Mouse (Mus musculus): ENCODE measurements around the gene Ctnna3.
"Not testable (repeated sequence)": the region's sequence is repeated elsewhere in the genome, so short reads cannot be mapped to it uniquely, and the experiment has no call there.

Ctnna3 gene

DNA sequence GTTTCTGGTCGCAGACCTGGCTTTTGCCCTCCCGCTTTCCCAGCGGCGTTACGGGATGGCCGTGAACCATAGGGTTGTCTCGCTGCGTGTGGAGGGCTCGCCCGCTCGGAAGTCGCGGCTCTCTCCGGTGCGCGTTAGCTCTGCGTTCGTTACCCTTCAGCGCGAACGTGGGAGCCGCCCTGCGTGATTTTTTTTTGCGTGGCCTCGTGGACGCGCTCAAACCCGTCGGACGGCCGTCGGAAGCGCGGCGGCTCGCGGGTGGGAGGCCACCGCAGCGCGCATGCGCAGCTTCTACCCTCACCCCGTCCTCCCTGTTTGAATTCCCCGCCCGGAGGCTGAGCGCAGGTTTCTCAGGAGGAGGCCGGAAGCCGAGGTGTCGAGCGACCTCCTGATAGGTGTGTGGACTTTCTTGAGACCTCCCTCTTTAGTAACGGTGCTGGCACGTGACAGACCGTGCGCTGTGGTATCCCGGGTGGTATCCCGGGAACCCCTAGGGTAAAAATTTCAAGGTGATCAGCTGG, at the start of gene Ctnna3:
TSS of gene Ctnna3 (plus strand) at position 314 of the 521 bp plus-strand sequence.
- peak; percentile 84 to 89 for DNase-seq

DNA sequence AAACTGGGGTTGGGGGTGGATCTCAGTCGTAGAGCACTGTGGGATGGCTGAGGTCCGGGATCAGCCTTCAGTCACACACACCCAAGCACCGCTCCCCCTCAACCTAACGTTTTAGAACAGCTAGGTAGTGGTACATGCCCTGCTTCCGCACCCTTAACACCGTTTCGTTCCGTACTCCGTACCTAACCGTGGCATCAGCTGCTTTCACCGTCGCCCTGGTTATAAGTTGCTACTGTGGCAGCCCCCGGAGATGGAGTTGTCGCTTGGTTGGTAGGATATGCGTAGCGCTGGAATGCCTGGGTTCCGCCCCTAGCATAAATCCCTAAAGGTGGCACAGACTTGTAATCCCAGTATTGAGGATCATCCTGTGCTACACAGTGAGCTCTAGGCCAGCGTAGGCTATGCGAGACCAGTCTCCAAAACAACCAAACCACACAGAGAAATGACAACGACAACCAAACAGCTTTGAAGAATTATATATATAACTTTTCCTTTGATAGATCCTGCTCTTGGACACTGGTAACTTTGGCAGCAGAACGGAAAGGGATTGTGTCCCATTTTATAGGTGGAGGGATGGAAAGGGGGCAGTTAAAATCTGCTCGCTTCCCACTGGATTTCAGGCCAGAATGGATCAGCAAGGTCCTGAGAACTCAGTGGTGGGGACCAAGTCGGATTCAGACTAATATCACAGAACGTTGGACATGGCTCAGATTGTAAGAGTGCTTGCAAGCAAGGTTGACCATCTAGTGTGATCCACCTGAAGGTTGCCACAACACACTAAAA, 48.2 kb upstream of the Ctnna3 start, which contains the start of gene Sirt1:
TSS of gene Sirt1 (minus strand) at position 207 of the 783 bp plus-strand sequence.
- peak; percentile 13 to 24 for DNase-seq

GRCm38 (mm10) chr10:63382372-63383279, 47.3 kb upstream of the Ctnna3 start, which contains the start of gene Dnajc12:
Gene Dnajc12, plus strand, starts transcription at chr10:63382443.
- DNase-seq = peak; percentile 80 to 83

GRCm38 (mm10) chr10:63385897-63386296, 44.0 kb upstream of the Ctnna3 start:
- not testable (repeated sequence) for DNase-seq

GRCm38 (mm10) chr10:63386444-63386843, 43.5 kb upstream of the Ctnna3 start:
- peak; percentile 87 to 92 for DNase-seq

GRCm38 (mm10) chr10:63386991-63387390, 42.9 kb upstream of the Ctnna3 start:
- DNase-seq = no peak

DNA sequence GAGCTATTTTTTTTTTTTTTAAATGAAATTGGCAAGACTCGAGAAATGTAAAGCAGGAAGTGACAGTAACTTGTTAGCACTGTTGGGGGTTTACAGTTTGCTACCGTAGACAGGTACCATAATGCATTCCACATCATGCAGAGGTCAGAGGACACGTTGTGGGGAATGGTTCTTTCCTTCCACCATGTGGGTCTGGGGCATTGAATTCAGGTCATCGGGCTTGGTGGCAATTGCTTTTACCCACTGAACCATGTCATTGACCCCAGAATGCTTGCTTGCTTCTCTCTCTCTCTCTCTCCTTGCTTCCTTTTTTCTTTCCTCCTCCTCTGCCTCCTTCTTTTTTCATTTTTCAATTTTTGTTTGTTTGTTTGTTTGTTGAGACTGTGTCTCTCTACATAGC, 41.0 kb upstream of the Ctnna3 start:
- no peak for DNase-seq

GRCm38 (mm10) chr10:63396963-63397362, 32.9 kb upstream of the Ctnna3 start:
- DNase-seq = no peak

DNA sequence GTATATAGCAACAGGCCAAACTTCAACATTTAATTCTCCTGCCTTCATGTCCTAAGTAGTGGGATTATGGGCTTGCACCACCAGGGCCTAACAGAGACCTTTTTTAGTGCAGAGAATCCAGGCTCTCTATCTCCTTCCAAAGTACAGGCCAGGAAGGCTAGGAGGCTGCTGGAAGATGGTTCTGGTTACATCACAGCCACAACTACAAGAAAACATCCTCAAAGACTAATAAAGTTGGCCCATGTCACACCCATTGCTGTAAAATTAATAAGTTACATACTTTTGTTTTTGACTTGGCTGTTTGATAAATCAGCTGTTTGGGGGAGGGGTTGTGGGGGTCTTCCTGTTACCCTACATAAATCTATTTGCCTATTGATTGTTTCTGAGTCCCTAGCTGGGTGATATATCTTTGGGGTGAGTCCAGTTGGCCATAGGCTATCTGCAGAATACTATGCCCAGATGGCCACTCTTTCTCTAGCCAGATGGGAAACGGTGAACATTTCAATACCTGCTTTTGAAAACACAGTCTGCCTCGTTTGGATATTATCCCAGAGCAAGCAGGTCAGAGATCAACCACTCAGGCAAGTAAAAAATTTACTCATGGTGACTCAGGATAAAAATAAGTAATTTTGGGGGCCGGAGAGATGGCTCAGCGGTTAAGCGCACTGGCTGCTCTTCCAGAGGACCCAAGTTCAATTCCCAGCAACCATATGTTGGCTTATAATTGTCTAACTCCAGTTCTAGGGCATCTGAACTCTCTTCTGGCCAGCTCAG, 27.0 kb upstream of the Ctnna3 start:
- peak; percentile 13 to 26 for DNase-seq

- DNase-seq = no peak
Observed at GRCm38 (mm10) chr10:63403636-63404035, 26.3 kb upstream of the Ctnna3 start.

DNA sequence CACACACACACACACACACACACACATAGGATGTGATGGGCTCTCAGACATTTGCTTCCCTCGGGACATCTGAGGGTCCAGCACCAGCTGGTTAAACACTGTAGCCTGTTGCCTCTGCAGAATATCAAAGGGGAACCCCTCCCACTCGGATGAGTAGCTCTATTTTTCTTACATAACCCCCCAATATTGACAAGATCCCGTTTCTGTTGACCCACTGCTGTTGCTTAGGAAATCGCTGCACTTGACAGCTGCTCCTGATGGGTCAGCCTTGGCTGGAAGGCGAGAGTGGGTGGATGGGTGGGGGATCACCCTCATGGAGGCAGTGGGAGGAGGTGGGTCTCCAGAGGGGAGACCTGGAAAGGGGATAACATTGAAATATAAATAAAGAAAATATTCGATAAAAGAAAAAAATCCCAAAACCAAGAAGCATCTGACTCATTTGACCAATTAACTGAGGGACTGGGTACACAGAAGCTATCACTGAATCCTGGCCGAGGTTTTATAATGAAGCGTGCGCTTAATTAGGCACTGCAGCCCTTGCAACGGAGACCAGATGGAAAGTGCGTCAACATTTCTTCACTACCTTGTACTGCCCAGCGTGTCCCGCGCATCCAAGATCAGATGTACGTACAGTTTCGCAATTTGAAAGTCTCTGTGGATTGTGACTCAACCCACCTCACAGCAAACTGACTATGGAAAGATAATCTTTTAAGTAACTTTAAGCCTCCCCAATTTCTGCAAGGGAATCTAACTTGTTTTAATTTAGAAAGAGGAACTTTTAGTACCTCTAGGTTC, 19.5 kb upstream of the Ctnna3 start:
- DNase-seq = no peak

GRCm38 (mm10) chr10:63411674-63412073, 18.2 kb upstream of the Ctnna3 start:
- not testable (repeated sequence) for DNase-seq

GRCm38 (mm10) chr10:63412756-63413155, 17.1 kb upstream of the Ctnna3 start:
- DNase-seq = no peak

DNA sequence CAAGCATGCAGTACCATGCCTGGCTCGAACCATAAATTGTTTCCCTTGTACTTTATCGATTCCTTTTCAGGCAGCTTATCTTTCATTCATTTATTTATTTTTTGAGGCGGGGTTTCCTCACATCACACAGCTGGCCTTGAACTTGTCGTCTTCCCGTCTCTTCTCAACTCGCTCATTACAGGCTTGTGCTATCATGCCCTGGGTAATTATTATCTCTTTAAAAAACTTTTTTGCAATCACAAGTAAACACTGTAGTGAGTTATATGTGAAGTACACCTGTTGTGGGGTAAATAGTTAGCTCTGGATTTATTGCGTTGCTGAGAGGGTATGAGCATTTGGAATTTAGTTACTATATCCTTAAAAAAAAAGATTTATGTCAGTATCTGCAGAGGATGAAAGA, 14.6 kb upstream of the Ctnna3 start:
- DNase-seq = no peak

- no peak for DNase-seq
Observed at GRCm38 (mm10) chr10:63415850-63416249, 14.0 kb upstream of the Ctnna3 start.

DNA sequence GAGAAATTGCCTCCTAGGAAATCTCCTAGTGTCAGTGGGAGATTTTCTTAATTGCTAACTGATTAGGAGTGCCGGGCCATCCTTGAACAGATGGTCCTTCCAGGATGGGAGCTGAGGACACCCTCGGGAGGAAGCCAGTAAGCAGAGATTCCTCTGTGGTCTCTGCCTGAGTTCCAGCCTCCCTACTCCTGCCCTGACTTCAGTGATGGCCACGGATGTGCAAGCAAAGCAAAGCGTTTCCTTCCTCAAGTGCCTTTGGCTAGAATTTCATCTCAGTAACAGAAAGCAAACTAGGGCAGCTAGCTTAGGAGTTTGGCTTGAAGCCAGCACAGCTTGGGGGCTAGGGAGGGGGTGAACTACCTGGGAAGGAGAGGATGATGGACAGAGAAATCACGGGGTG, 12.8 kb upstream of the Ctnna3 start:
- no peak for DNase-seq

- DNase-seq = peak; percentile 28 to 38
Observed at GRCm38 (mm10) chr10:63421739-63422735, 7.9 kb upstream of the Ctnna3 start, which contains the start of gene Gm7075. Gene Gm7075, minus strand, starts transcription at chr10:63421789.

DNA sequence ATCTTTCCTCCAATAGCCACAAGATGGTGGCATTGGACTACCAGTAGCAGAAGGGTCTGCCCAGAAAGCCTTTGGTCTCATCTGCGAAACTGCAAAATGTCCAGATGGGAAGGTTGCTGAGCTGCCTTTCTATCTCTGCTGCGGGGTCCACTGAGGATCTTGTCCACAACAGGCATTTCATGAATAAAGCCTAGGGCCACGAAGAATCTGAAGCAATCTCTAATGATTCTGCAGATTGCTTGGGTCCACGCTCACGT, 7.2 kb upstream of the Ctnna3 start:
- DNase-seq = no peak

GRCm38 (mm10) chr10:63423591-63424474, 6.1 kb upstream of the Ctnna3 start:
- no peak for DNase-seq

- DNase-seq = peak; percentile 31
Observed at GRCm38 (mm10) chr10:63424475-63424814, 5.5 kb upstream of the Ctnna3 start.

Data from cerebellum, postnatal 36 days (tissue).